Mouse (Mus musculus) MEL (cell line): ENCODE measurements around the gene Wdr75. TPM values are rescaled to one million over a fixed set of nuclear protein-coding genes. Genes with fewer than 3 reads are reported as not detected.
A peak's percentile ranks its signal among the peaks of the same experiment; 100 is the strongest.

ENCODE experiments used
- DNase-seq: peaks from one replicate; pipeline ENCODE4 v3.0.0; 2011; ENCODE audit warnings: low read depth, low spot score
- H3K27ac ChIP-seq: 2 replicates; pipeline ENCODE4 v1.5.1; 2012; ENCODE audit warnings: low read depth, mild to moderate bottlenecking, control low read depth, low read length, moderate library complexity; ENCODE audit not compliant: control insufficient read depth
- H3K27me3 ChIP-seq, 2 experiments: fragments of 150-350 bp in 1 of 2; sonication (generic) in 1 of 2; 2 replicates each; pipeline ENCODE4 v1.6.1; 2012; ENCODE audit warnings: low read length in 2 of 2, mild to moderate bottlenecking in 2 of 2, improper control_type of control experiment in 1 of 2, moderate library complexity in 1 of 2; ENCODE audit not compliant: insufficient read depth in 2 of 2, control insufficient read depth in 1 of 2
- H3K36me3 ChIP-seq, 2 experiments: 2 replicates each; pipeline ENCODE4 v1.6.1; 2012 to 2014; ENCODE audit warnings: low read length in 2 of 2, improper control_type of control experiment in 1 of 2, inconsistent platforms in 1 of 2, mild to moderate bottlenecking in 1 of 2; ENCODE audit not compliant: insufficient read depth in 2 of 2, control insufficient read depth in 1 of 2
- H3K4me1 ChIP-seq, 2 experiments: fragments of 150-350 bp in 1 of 2; sonication (generic) in 1 of 2; 2 replicates each; pipeline ENCODE4 v1.6.1; 2012; ENCODE audit warnings: low read length in 2 of 2, improper control_type of control experiment in 1 of 2, mild to moderate bottlenecking in 1 of 2; ENCODE audit not compliant: insufficient read depth in 2 of 2, control insufficient read depth in 1 of 2
- H3K4me3 ChIP-seq, 2 experiments: fragments of 150-350 bp in 1 of 2; sonication (generic) in 1 of 2; 2 replicates each; pipeline ENCODE4 v1.5.1; 2012; ENCODE audit warnings: low read depth in 2 of 2, low read length in 2 of 2, mild to moderate bottlenecking in 2 of 2, moderate library complexity in 2 of 2, control low read depth in 1 of 2, improper control_type of control experiment in 1 of 2; ENCODE audit not compliant: control insufficient read depth in 1 of 2, insufficient read depth in 1 of 2
- H3K79me2 ChIP-seq: 2 replicates; pipeline ENCODE4 v1.6.1; 2012; ENCODE audit warnings: mild to moderate bottlenecking, low read length, moderate library complexity; ENCODE audit not compliant: control insufficient read depth, poor library complexity, insufficient read depth
- H3K9ac ChIP-seq: 2 replicates; pipeline ENCODE4 v1.6.1; 2012; ENCODE audit warnings: low read depth, mild to moderate bottlenecking, control low read depth, low read length, moderate library complexity; ENCODE audit not compliant: control insufficient read depth, poor library complexity, severe bottlenecking
- H3K9me3 ChIP-seq: fragments of 150-350 bp; sonication (generic); replicated peaks from 2 replicates; pipeline ENCODE4 v1.6.1; 2012; ENCODE audit warnings: mild to moderate bottlenecking, low read length, improper control_type of control experiment, moderate library complexity; ENCODE audit not compliant: insufficient read depth
- CHD1 ChIP-seq: IDR thresholded peaks from 2 replicates; pipeline ENCODE4 v1.6.1; 2012; ENCODE audit warnings: low read depth, mild to moderate bottlenecking, inconsistent platforms, low read length, improper control_type of control experiment
- CHD2 ChIP-seq: IDR thresholded peaks from 2 replicates; pipeline ENCODE4 v1.6.1; 2011; ENCODE audit warnings: low read length, improper control_type of control experiment
- ELF1 ChIP-seq: IDR thresholded peaks from 2 replicates; pipeline ENCODE4 v1.6.1; 2014; ENCODE audit warnings: low read depth, mild to moderate bottlenecking, inconsistent platforms, low read length, improper control_type of control experiment, moderate library complexity
- EP300 ChIP-seq, 2 experiments: IDR thresholded peaks; 2 replicates each; pipeline ENCODE4 v1.6.1; 2011; ENCODE audit warnings: improper control_type of control experiment in 2 of 2, low read length in 2 of 2, low read depth in 1 of 2, mild to moderate bottlenecking in 1 of 2
- GATA1 ChIP-seq: IDR thresholded peaks from 2 replicates; pipeline ENCODE4 v1.6.1; 2011; ENCODE audit warnings: low read depth, low read length, improper control_type of control experiment
- HCFC1 ChIP-seq: IDR thresholded peaks from 2 replicates; pipeline ENCODE4 v1.6.1; 2012; ENCODE audit warnings: low read depth, mild to moderate bottlenecking, inconsistent platforms, low read length, improper control_type of control experiment, moderate library complexity
- KAT2A ChIP-seq: conservative IDR thresholded peaks from 2 replicates; pipeline ENCODE4 v1.6.1; 2012; ENCODE audit warnings: low read depth, low read length, improper control_type of control experiment, inconsistent platforms
- MAFK ChIP-seq: IDR thresholded peaks from 2 replicates; pipeline ENCODE4 v1.6.1; 2011; ENCODE audit warnings: low read depth, mild to moderate bottlenecking, low read length, improper control_type of control experiment, borderline replicate concordance
- MYB ChIP-seq: IDR thresholded peaks from 2 replicates; pipeline ENCODE4 v1.6.1; 2011; ENCODE audit warnings: mild to moderate bottlenecking, low read depth, low read length, improper control_type of control experiment
- MYC ChIP-seq: IDR thresholded peaks from 2 replicates; pipeline ENCODE4 v1.6.1; 2011; ENCODE audit warnings: low read depth, mild to moderate bottlenecking, low read length, improper control_type of control experiment, moderate library complexity
- POLR2AphosphoS2 ChIP-seq: IDR thresholded peaks from 2 replicates; pipeline ENCODE4 v1.6.1; 2011; ENCODE audit warnings: low read length, improper control_type of control experiment
- SMC3 ChIP-seq: IDR thresholded peaks from 2 replicates; pipeline ENCODE4 v1.6.1; 2011; ENCODE audit warnings: low read depth, low read length, improper control_type of control experiment
- TCF12 ChIP-seq: IDR thresholded peaks from 2 replicates; pipeline ENCODE4 v1.6.1; 2014; ENCODE audit warnings: low read depth, mild to moderate bottlenecking, inconsistent platforms, low read length, improper control_type of control experiment, moderate library complexity
- USF1 ChIP-seq: IDR thresholded peaks from 2 replicates; pipeline ENCODE4 v1.6.1; 2014; ENCODE audit warnings: low read depth, mild to moderate bottlenecking, inconsistent platforms, low read length, improper control_type of control experiment, moderate library complexity
- ZC3H11A ChIP-seq: IDR thresholded peaks from 2 replicates; pipeline ENCODE4 v1.6.1; 2012; ENCODE audit warnings: low read depth, mild to moderate bottlenecking, inconsistent platforms, low read length, improper control_type of control experiment
- ZKSCAN1 ChIP-seq: IDR thresholded peaks from 2 replicates; pipeline ENCODE4 v1.6.1; 2012; ENCODE audit warnings: low read depth, mild to moderate bottlenecking, inconsistent platforms, low read length, improper control_type of control experiment, moderate library complexity
- ZMIZ1 ChIP-seq: IDR thresholded peaks from 2 replicates; pipeline ENCODE4 v1.6.1; 2012; ENCODE audit warnings: low read depth, mild to moderate bottlenecking, inconsistent platforms, low read length, improper control_type of control experiment, moderate library complexity
- ZNF384 ChIP-seq: IDR thresholded peaks from 2 replicates; pipeline ENCODE4 v1.6.1; 2012; ENCODE audit warnings: low read depth, mild to moderate bottlenecking, inconsistent platforms, low read length, improper control_type of control experiment
- polyA plus RNA-seq, 2 experiments: library from polyadenylated mRNA; stranded (reverse) in 1 of 2; unstranded in 1 of 2; fragments of >175 nt in 1 of 2; fragments of >200 nt in 1 of 2; gene quantifications; 2 replicates each; pipeline versions ENCODE4 v1.2.1 to v1.2.4; 2012; ENCODE audit warnings: low replicate concordance in 2 of 2, low read depth in 1 of 2; ENCODE audit not compliant: insufficient read length in 2 of 2, insufficient read depth in 1 of 2, missing spikeins in 1 of 2
- total RNA-seq: library from RNA; depleted of rRNA; stranded (reverse); fragments of 300-350 nt; gene quantifications from 2 replicates; pipeline ENCODE4 v1.2.3, GENCODE M21; 2012

Gene Wdr75
- total and polyA plus RNA-seq, 3 experiments: 193 to 279 (median 195) TPM

GRCm38 (mm10) chr1:45758011-45758410, 37.0 kb upstream of the Wdr75 start:
- H3K27me3 ChIP-seq: no peaks in the 10 kb centered on the region; a peak in 1 of 4 replicates
- peaks cover 0 to 19% of the 10 kb centered on the region in 2 experiments; a peak in 2 of 4 replicates for H3K36me3 ChIP-seq
- H3K79me2 ChIP-seq: no peaks in the 10 kb centered on the region
- DNase-seq: no peak
- H3K4me3 ChIP-seq: no peak overlapping the region
- TF ChIP-seq ELF1 (no peak), ZMIZ1 (no peak)
- H3K4me1 ChIP-seq: peaks cover 7 to 10% of the 10 kb centered on the region in 2 experiments; a peak in 3 of 4 replicates
- H3K9me3 ChIP-seq: no peaks in the 10 kb centered on the region
- no peak overlapping the region for H3K27ac ChIP-seq
- no peak overlapping the region for H3K9ac ChIP-seq

GRCm38 (mm10) chr1:45760667-45761467, 34.1 kb upstream of the Wdr75 start:
- H3K27me3 ChIP-seq: no peaks in the 10 kb centered on the region
- no peak overlapping the region for H3K4me3 ChIP-seq
- no peaks in the 10 kb centered on the region for H3K79me2 ChIP-seq
- peaks cover 7 to 14% of the 10 kb centered on the region in 2 experiments; a peak in 3 of 4 replicates for H3K4me1 ChIP-seq
- no peaks in the 10 kb centered on the region for H3K9me3 ChIP-seq
- TF ChIP-seq HCFC1 (no peak), GATA1 (no peak), MAFK (no peak), POLR2AphosphoS2 (no peak), MYC (no peak), EP300 (IDR thresholded peaks at IDR 0.05; ENCODE audit: low read depth in 1 of 2, low read length in 2 of 2) (no peak), USF1 (no peak), ZKSCAN1 (no peak), CHD1 (no peak), KAT2A (no peak), MYB (no peak), ZC3H11A (no peak), SMC3 (no peak), TCF12 (no peak), ZNF384 (no peak), CHD2 (no peak)
- H3K9ac ChIP-seq: no peak overlapping the region
- no peak for DNase-seq
- peaks cover 0 to 23% of the 10 kb centered on the region in 2 experiments; a peak in 2 of 4 replicates for H3K36me3 ChIP-seq
- H3K27ac ChIP-seq: peak overlapping the region; percentile 47; the same call in 1 of the 2 replicates
